Mouse (Mus musculus): ENCODE measurements around the gene Ctns. TPM values are rescaled to one million over a fixed set of nuclear protein-coding genes. Genes with fewer than 3 reads are reported as not detected.

Ctns gene
- polyA plus RNA-seq, 1 experiment from 2014 or later: 26.5 TPM

GRCm38 (mm10) chr11:73193047-73193446 lies 5.8 kb downstream of the Ctns start:
- Histone ChIP-seq H3K27ac (no peak overlapping the region), H3K9me3 (no peaks in the 10 kb centered on the region), H3K4me1 (peaks cover 3% of the 10 kb centered on the region), H3K9ac (no peak overlapping the region), H3K36me3 (peaks cover 32% of the 10 kb centered on the region; the same call in 1 of the 2 replicates), H3K4me2 (replicated peaks) (no peak overlapping the region), H3K4me3 (no peak overlapping the region), H3K27me3 (no peaks in the 10 kb centered on the region)
- WGBS: 66% methylated on average over 6 of the region's 6 CpGs
- no peak for ATAC-seq (ENCODE audit: insufficient number of reproducible peaks, insufficient read depth, low FRiP score, low TSS enrichment)

- H3K4me2 ChIP-seq (replicated peaks): no peak overlapping the region
- no peaks in the 10 kb centered on the region for H3K27me3 ChIP-seq
- 85% methylated on average over 6 of the region's 6 CpGs for WGBS
- ATAC-seq (ENCODE audit: insufficient number of reproducible peaks, insufficient read depth, low FRiP score, low TSS enrichment): no peak
- no peak overlapping the region for H3K4me3 ChIP-seq
- no peaks in the 10 kb centered on the region for H3K9me3 ChIP-seq
- H3K9ac ChIP-seq: no peak overlapping the region
- H3K36me3 ChIP-seq: peaks cover 35% of the 10 kb centered on the region
- H3K27ac ChIP-seq: no peak overlapping the region
- H3K4me1 ChIP-seq: no peaks in the 10 kb centered on the region
Observed at GRCm38 (mm10) chr11:73187231-73187630, 11.6 kb downstream of the Ctns start.

- WGBS: 90% methylated on average over 10 of the region's 10 CpGs
- Histone ChIP-seq H3K9me3 (no peaks in the 10 kb centered on the region), H3K9ac (no peak overlapping the region), H3K4me3 (no peak overlapping the region), H3K27ac (no peak overlapping the region), H3K4me1 (no peaks in the 10 kb centered on the region), H3K36me3 (peaks cover 28% of the 10 kb centered on the region), H3K4me2 (replicated peaks) (no peak overlapping the region), H3K27me3 (no peaks in the 10 kb centered on the region)
- no peak for ATAC-seq (ENCODE audit: insufficient number of reproducible peaks, insufficient read depth, low FRiP score, low TSS enrichment)
Observed at GRCm38 (mm10) chr11:73185872-73186615, 12.8 kb downstream of the Ctns start.

GRCm38 (mm10) chr11:73177895-73178294 lies 20.9 kb downstream of the Ctns start:
- no peaks in the 10 kb centered on the region for H3K27me3 ChIP-seq
- peak overlapping the region; percentile 95; the same call in 1 of the 2 replicates for H3K27ac ChIP-seq
- H3K9ac ChIP-seq: peak overlapping the region; percentile 93
- H3K36me3 ChIP-seq: peaks cover 21% of the 10 kb centered on the region
- no peaks in the 10 kb centered on the region for H3K9me3 ChIP-seq
- H3K4me2 ChIP-seq (replicated peaks): peak overlapping the region; percentile 68
- peak overlapping the region; percentile 96 for H3K4me3 ChIP-seq
- ATAC-seq (ENCODE audit: insufficient number of reproducible peaks, insufficient read depth, low FRiP score, low TSS enrichment): no peak
- H3K4me1 ChIP-seq: peaks cover 15% of the 10 kb centered on the region
- WGBS: 2% methylated on average over 2 of the region's 2 CpGs

GRCm38 (mm10) chr11:73177509-73177875 lies 21.4 kb downstream of the Ctns start:
- ATAC-seq (ENCODE audit: insufficient number of reproducible peaks, insufficient read depth, low FRiP score, low TSS enrichment): peak; percentile 64
- peak overlapping the region; percentile 68 for H3K4me2 ChIP-seq (replicated peaks)
- peaks cover 21% of the 10 kb centered on the region for H3K36me3 ChIP-seq
- peak overlapping the region; percentile 95 for H3K27ac ChIP-seq
- peak overlapping the region; percentile 96 for H3K4me3 ChIP-seq
- peak overlapping the region; percentile 93 for H3K9ac ChIP-seq
- WGBS: under 1% methylated on average over 28 of the region's 28 CpGs
- peaks cover 15% of the 10 kb centered on the region for H3K4me1 ChIP-seq
- no peaks in the 10 kb centered on the region for H3K9me3 ChIP-seq
- no peaks in the 10 kb centered on the region for H3K27me3 ChIP-seq

GRCm38 (mm10) chr11:73176608-73177508 lies 22.0 kb downstream of the Ctns start, which contains the start of the genes Emc6 and Tax1bp3:
TSS of gene Emc6 (minus strand) at chr11:73177037.
TSS of gene Tax1bp3 (plus strand) at chr11:73177083.
- peaks cover 22% of the 10 kb centered on the region for H3K36me3 ChIP-seq
- peak; percentile 96 for ATAC-seq (ENCODE audit: insufficient number of reproducible peaks, insufficient read depth, low FRiP score, low TSS enrichment)
- peak within 1 kb of the TSS; percentile 95 for H3K27ac ChIP-seq
- peak within 1 kb of the TSS; percentile 93 for H3K9ac ChIP-seq
- H3K4me2 ChIP-seq (replicated peaks): peak within 1 kb of the TSS; percentile 74
- H3K4me1 ChIP-seq: peaks cover 15% of the 10 kb centered on the region
- H3K9me3 ChIP-seq: no peaks in the 10 kb centered on the region
- no peaks in the 10 kb centered on the region for H3K27me3 ChIP-seq
- WGBS: under 1% methylated on average over 81 of the region's 81 CpGs
- peak within 1 kb of the TSS; percentile 96 for H3K4me3 ChIP-seq

- 1% methylated on average over 15 of the region's 15 CpGs for WGBS
- peak overlapping the region; percentile 93 for H3K9ac ChIP-seq
- peak overlapping the region; percentile 74 for H3K4me2 ChIP-seq (replicated peaks)
- peaks cover 25% of the 10 kb centered on the region for H3K36me3 ChIP-seq
- ATAC-seq (ENCODE audit: insufficient number of reproducible peaks, insufficient read depth, low FRiP score, low TSS enrichment): no peak
- H3K27me3 ChIP-seq: no peaks in the 10 kb centered on the region
- H3K9me3 ChIP-seq: no peaks in the 10 kb centered on the region
- peak overlapping the region; percentile 96 for H3K4me3 ChIP-seq
- peak overlapping the region; percentile 88 for H3K27ac ChIP-seq
- H3K4me1 ChIP-seq: peaks cover 15% of the 10 kb centered on the region
Observed at GRCm38 (mm10) chr11:73176186-73176585, 22.7 kb downstream of the Ctns start.

GRCm38 (mm10) chr11:73175612-73176011 lies 23.2 kb downstream of the Ctns start:
- Histone ChIP-seq H3K4me3 (peak overlapping the region; percentile 96), H3K4me2 (replicated peaks) (peak overlapping the region; percentile 74), H3K27ac (no peak overlapping the region), H3K9me3 (no peaks in the 10 kb centered on the region), H3K4me1 (peaks cover 15% of the 10 kb centered on the region), H3K36me3 (peaks cover 25% of the 10 kb centered on the region), H3K9ac (peak overlapping the region; percentile 93), H3K27me3 (no peaks in the 10 kb centered on the region)
- WGBS: 34% methylated on average over 8 of the region's 8 CpGs
- ATAC-seq (ENCODE audit: insufficient number of reproducible peaks, insufficient read depth, low FRiP score, low TSS enrichment): no peak

- Histone ChIP-seq H3K36me3 (peaks cover 29% of the 10 kb centered on the region), H3K27ac (0 out of 2 replicates have a peak overlapping the region, but pooled peaks have one; percentile 50), H3K9me3 (no peaks in the 10 kb centered on the region), H3K4me1 (peaks cover 6% of the 10 kb centered on the region), H3K4me3 (no peak overlapping the region), H3K9ac (no peak overlapping the region), H3K27me3 (no peaks in the 10 kb centered on the region), H3K4me2 (replicated peaks) (no peak overlapping the region)
- ATAC-seq (ENCODE audit: insufficient number of reproducible peaks, insufficient read depth, low FRiP score, low TSS enrichment): no peak
- 55% methylated on average over 5 of the region's 5 CpGs for WGBS
Observed at GRCm38 (mm10) chr11:73172186-73172585, 26.7 kb downstream of the Ctns start.

- WGBS: 43% methylated on average over 4 of the region's 4 CpGs
Observed at GRCm38 (mm10) chr11:73169231-73169630, 29.6 kb downstream of the Ctns start.

GRCm38 (mm10) chr11:73168576-73168975 lies 30.3 kb downstream of the Ctns start:
- Histone ChIP-seq H3K27me3 (no peaks in the 10 kb centered on the region), H3K9ac (no peak overlapping the region), H3K36me3 (peaks cover 19% of the 10 kb centered on the region; the same call in 1 of the 2 replicates), H3K4me1 (no peaks in the 10 kb centered on the region), H3K27ac (no peak overlapping the region), H3K4me2 (replicated peaks) (no peak overlapping the region), H3K9me3 (no peaks in the 10 kb centered on the region), H3K4me3 (no peak overlapping the region)
- no peak for ATAC-seq (ENCODE audit: insufficient number of reproducible peaks, insufficient read depth, low FRiP score, low TSS enrichment)
- 87% methylated on average over 6 of the region's 6 CpGs for WGBS

More at GRCm38 (mm10) chr11:73169231-73169630, 29.6 kb downstream of the Ctns start:
- Histone ChIP-seq H3K27ac (no peak overlapping the region), H3K9me3 (no peaks in the 10 kb centered on the region), H3K4me1 (no peaks in the 10 kb centered on the region), H3K27me3 (no peaks in the 10 kb centered on the region), H3K4me2 (replicated peaks) (no peak overlapping the region), H3K36me3 (peaks cover 25% of the 10 kb centered on the region), H3K4me3 (no peak overlapping the region), H3K9ac (no peak overlapping the region)
- no peak for ATAC-seq (ENCODE audit: insufficient number of reproducible peaks, insufficient read depth, low FRiP score, low TSS enrichment)

All from embryonic facial prominence, embryonic 12.5 days (tissue).